Mouse (Mus musculus) olfactory bulb, adult 2 months (tissue): ENCODE data around the gene Parpbp.

ENCODE experiments used
- CTCF ChIP-seq: fragments of 200-500 bp; IDR thresholded peaks from 2 replicates; pipeline ENCODE4 v1.5.1; 2012; ENCODE audit warnings: low read depth, mild to moderate bottlenecking, low read length, moderate library complexity; ENCODE audit not compliant: insufficient read depth
- POLR2A ChIP-seq: fragments of 200-500 bp; IDR thresholded peaks from 2 replicates; pipeline ENCODE4 v1.6.1; 2012; ENCODE audit warnings: mild to moderate bottlenecking, low read depth, low read length, moderate library complexity; ENCODE audit not compliant: insufficient read depth

- TF ChIP-seq POLR2A (no peak), CTCF (no peak)
These were observed 83.3 kb downstream of the Parpbp start for GRCm38 (mm10) chr10:88063436-88063835.
